Mouse (Mus musculus): ENCODE results near the gene Itga6.

GRCm38 (mm10) chr2:71752383-71752782 is 7.0 kb downstream of the Itga6 start:
- TF ChIP-seq CTCF (IDR thresholded peaks at IDR 0.05) = no peak
- no peak for TF ChIP-seq POLR2A (IDR thresholded peaks at IDR 0.05; ENCODE audit: insufficient read depth, low read depth, low read length)

All from heart, adult 2 months (tissue).